Mouse (Mus musculus): ENCODE measurements around the gene Tpst1. TPM values are rescaled to one million over a fixed set of nuclear protein-coding genes. Genes with fewer than 3 reads are reported as not detected.

Gene Tpst1
- polyA plus RNA-seq, 1 experiment: 9.4 TPM

DNA sequence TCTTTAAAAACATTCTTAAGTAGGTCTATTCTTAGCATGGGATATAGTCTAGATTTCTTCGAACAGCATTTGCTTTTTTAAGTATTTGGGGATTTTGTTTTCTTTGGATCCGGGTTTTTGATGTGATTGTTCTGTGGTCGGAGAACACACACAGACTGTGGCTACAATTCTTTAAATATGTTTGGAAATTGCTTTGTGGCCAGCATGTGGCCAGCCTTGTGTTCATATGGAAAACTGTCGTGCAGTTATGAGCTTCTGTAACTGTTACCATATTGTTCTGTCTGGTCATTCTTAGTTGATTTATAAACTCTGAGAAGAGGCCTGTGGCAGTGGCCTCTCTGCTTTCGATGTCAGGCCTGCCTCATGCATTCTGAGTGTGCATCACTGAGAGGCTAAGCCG, 44.8 kb downstream of the Tpst1 start:
- no peaks in the 10 kb centered on the region for H3K79me2 ChIP-seq (ENCODE audit: control insufficient read depth, insufficient read depth)
- no peak overlapping the region for H3K4me3 ChIP-seq
- no peak overlapping the region for H3K4me2 ChIP-seq (ENCODE audit: low read depth)
- H3K27me3 ChIP-seq (ENCODE audit: control insufficient read depth, insufficient read depth, insufficient read length): no peaks in the 10 kb centered on the region
- H3ac ChIP-seq (ENCODE audit: control insufficient read depth, insufficient read length): no peak overlapping the region
- no peak for TF ChIP-seq MYOD1 (IDR thresholded peaks at IDR 0.05; ENCODE audit: control insufficient read depth in 1 of 3, insufficient read length in 2 of 3, low read depth in 2 of 3)
- no peak for TF ChIP-seq POLR2AphosphoS2 (IDR thresholded peaks at IDR 0.05; ENCODE audit: insufficient read length, low read depth)
- TF ChIP-seq MYOG (IDR thresholded peaks at IDR 0.05; ENCODE audit: control insufficient read depth in 1 of 3, insufficient read depth in 1 of 3, insufficient read length in 2 of 3, low read depth in 2 of 3): no peak
- TF ChIP-seq POLR2A (IDR thresholded peaks at IDR 0.05; ENCODE audit: insufficient read length, low read depth): no peak
- no peak for TF ChIP-seq CEBPB (IDR thresholded peaks at IDR 0.05; ENCODE audit: insufficient read depth, poor library complexity, severe bottlenecking)
- TF ChIP-seq TCF12 (IDR thresholded peaks at IDR 0.05; ENCODE audit: insufficient read depth, poor library complexity, severe bottlenecking): no peak
- TF ChIP-seq E2F4 (IDR thresholded peaks at IDR 0.05; ENCODE audit: insufficient read depth): no peak
- TF ChIP-seq USF1 (IDR thresholded peaks at IDR 0.05; ENCODE audit: low read depth): no peak
- H3K36me3 ChIP-seq (ENCODE audit: control insufficient read depth, insufficient read depth): peaks cover 5% of the 10 kb centered on the region

DNA sequence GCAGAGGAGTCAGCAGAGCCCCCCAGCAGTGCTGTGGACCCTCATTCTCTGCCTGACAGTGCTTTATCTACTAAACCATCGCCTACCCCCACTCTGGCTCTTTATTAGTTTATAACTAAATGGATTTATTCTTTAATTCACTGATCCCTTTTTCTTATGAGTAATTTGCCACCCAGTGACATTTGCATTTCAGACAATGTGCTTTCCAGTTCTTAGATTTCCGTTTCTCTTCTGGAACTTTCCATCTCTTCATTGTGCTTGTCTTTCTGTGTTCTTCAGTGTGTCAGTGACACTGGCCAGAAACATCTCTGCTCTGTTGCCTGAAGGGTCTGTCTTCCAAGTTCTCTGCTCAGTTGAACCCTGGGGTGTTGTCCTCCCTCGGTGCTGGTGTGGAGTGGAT, 46.1 kb downstream of the Tpst1 start:
- no peak for TF ChIP-seq MAX (IDR thresholded peaks at IDR 0.05; ENCODE audit: low read depth)
- TF ChIP-seq TCF12 (IDR thresholded peaks at IDR 0.05; ENCODE audit: insufficient read depth, poor library complexity, severe bottlenecking): no peak
- no peak for TF ChIP-seq MYOD1 (IDR thresholded peaks at IDR 0.05; ENCODE audit: control insufficient read depth in 1 of 3, insufficient read length in 2 of 3, low read depth in 2 of 3)
- no peak for TF ChIP-seq MYOG (IDR thresholded peaks at IDR 0.05; ENCODE audit: control insufficient read depth in 1 of 3, insufficient read depth in 1 of 3, insufficient read length in 2 of 3, low read depth in 2 of 3)
- no peak for TF ChIP-seq E2F4 (IDR thresholded peaks at IDR 0.05; ENCODE audit: insufficient read depth)
- no peak for TF ChIP-seq POLR2A (IDR thresholded peaks at IDR 0.05; ENCODE audit: insufficient read length, low read depth)
- TF ChIP-seq USF1 (IDR thresholded peaks at IDR 0.05; ENCODE audit: low read depth): no peak
- TF ChIP-seq CEBPB (IDR thresholded peaks at IDR 0.05; ENCODE audit: insufficient read depth, poor library complexity, severe bottlenecking): no peak
- TF ChIP-seq POLR2AphosphoS2 (IDR thresholded peaks at IDR 0.05; ENCODE audit: insufficient read length, low read depth): no peak
- TF ChIP-seq SRF (IDR thresholded peaks at IDR 0.05; ENCODE audit: control insufficient read depth, insufficient read length, low read depth): no peak
- no peak for TF ChIP-seq TCF3 (IDR thresholded peaks at IDR 0.05; ENCODE audit: insufficient read length, low read depth)
- no peak for TF ChIP-seq REST (IDR thresholded peaks at IDR 0.05; ENCODE audit: insufficient read depth, insufficient read length)
- H3K36me3 ChIP-seq (ENCODE audit: control insufficient read depth, insufficient read depth): peaks cover 5% of the 10 kb centered on the region

GRCm38 (mm10) chr5:130120070-130120736, 47.1 kb downstream of the Tpst1 start:
- TF ChIP-seq USF1 (IDR thresholded peaks at IDR 0.05; ENCODE audit: low read depth) (no peak), MYOG (IDR thresholded peaks at IDR 0.05; ENCODE audit: control insufficient read depth in 1 of 3, insufficient read depth in 1 of 3, insufficient read length in 2 of 3, low read depth in 2 of 3) (no peak), TCF12 (IDR thresholded peaks at IDR 0.05; ENCODE audit: insufficient read depth, poor library complexity, severe bottlenecking) (no peak), E2F4 (IDR thresholded peaks at IDR 0.05; ENCODE audit: insufficient read depth) (no peak), MYOD1 (IDR thresholded peaks at IDR 0.05; ENCODE audit: control insufficient read depth in 1 of 3, insufficient read length in 2 of 3, low read depth in 2 of 3) (no peak), SRF (IDR thresholded peaks at IDR 0.05; ENCODE audit: control insufficient read depth, insufficient read length, low read depth) (no peak), POLR2AphosphoS2 (IDR thresholded peaks at IDR 0.05; ENCODE audit: insufficient read length, low read depth) (no peak), POLR2A (IDR thresholded peaks at IDR 0.05; ENCODE audit: insufficient read length, low read depth) (no peak), CEBPB (IDR thresholded peaks at IDR 0.05; ENCODE audit: insufficient read depth, poor library complexity, severe bottlenecking) (no peak), MAX (IDR thresholded peaks at IDR 0.05; ENCODE audit: low read depth) (no peak), REST (IDR thresholded peaks at IDR 0.05; ENCODE audit: insufficient read depth, insufficient read length) (no peak)

More for the DNA sequence above, 46.1 kb downstream of the Tpst1 start:
- H3ac ChIP-seq (ENCODE audit: control insufficient read depth, insufficient read length): no peak overlapping the region
- no peaks in the 10 kb centered on the region for H3K79me2 ChIP-seq (ENCODE audit: control insufficient read depth, insufficient read depth)
- no peak overlapping the region for H3K4me2 ChIP-seq (ENCODE audit: low read depth)
- H3K4me3 ChIP-seq: no peak overlapping the region
- H3K27me3 ChIP-seq (ENCODE audit: control insufficient read depth, insufficient read depth, insufficient read length): no peaks in the 10 kb centered on the region

DNA sequence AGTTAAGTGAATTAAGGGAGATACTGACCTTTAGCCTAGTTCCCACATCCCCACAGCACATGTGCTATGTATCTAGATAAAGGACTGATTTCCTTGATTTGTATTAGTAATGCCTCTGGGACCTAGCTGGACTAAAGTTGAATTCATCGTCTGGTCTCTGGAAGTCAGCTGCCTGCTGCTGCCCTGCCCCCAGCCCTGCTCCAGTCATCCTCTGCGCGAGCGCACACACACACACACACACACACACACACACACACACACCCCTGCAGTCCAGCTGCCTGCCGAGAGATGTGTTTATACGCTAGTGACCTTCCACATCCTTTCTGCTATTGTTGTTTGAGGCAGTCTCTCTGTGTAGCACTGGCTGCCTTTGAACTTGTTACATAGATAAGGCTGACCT, 47.8 kb downstream of the Tpst1 start:
- Histone ChIP-seq H3K4me3 (no peak overlapping the region), H3K27me3 (ENCODE audit: control insufficient read depth, insufficient read depth, insufficient read length) (no peaks in the 10 kb centered on the region), H3K4me2 (ENCODE audit: low read depth) (no peak overlapping the region), H3ac (ENCODE audit: control insufficient read depth, insufficient read length) (no peak overlapping the region), H3K36me3 (ENCODE audit: control insufficient read depth, insufficient read depth) (no peaks in the 10 kb centered on the region), H3K79me2 (ENCODE audit: control insufficient read depth, insufficient read depth) (no peaks in the 10 kb centered on the region)
- no peak for TF ChIP-seq TCF3 (IDR thresholded peaks at IDR 0.05; ENCODE audit: insufficient read length, low read depth)
- no peak for TF ChIP-seq USF1 (IDR thresholded peaks at IDR 0.05; ENCODE audit: low read depth)
- no peak for TF ChIP-seq SRF (IDR thresholded peaks at IDR 0.05; ENCODE audit: control insufficient read depth, insufficient read length, low read depth)
- TF ChIP-seq POLR2A (IDR thresholded peaks at IDR 0.05; ENCODE audit: insufficient read length, low read depth): no peak
- TF ChIP-seq POLR2AphosphoS2 (IDR thresholded peaks at IDR 0.05; ENCODE audit: insufficient read length, low read depth): no peak
- TF ChIP-seq CEBPB (IDR thresholded peaks at IDR 0.05; ENCODE audit: insufficient read depth, poor library complexity, severe bottlenecking): no peak
- no peak for TF ChIP-seq MYOG (IDR thresholded peaks at IDR 0.05; ENCODE audit: control insufficient read depth in 1 of 3, insufficient read depth in 1 of 3, insufficient read length in 2 of 3, low read depth in 2 of 3)
- no peak for TF ChIP-seq MYOD1 (IDR thresholded peaks at IDR 0.05; ENCODE audit: control insufficient read depth in 1 of 3, insufficient read length in 2 of 3, low read depth in 2 of 3)
- TF ChIP-seq MAX (IDR thresholded peaks at IDR 0.05; ENCODE audit: low read depth): no peak
- no peak for TF ChIP-seq TCF12 (IDR thresholded peaks at IDR 0.05; ENCODE audit: insufficient read depth, poor library complexity, severe bottlenecking)

More at GRCm38 (mm10) chr5:130120070-130120736, 47.1 kb downstream of the Tpst1 start:
- Histone ChIP-seq H3K4me2 (ENCODE audit: low read depth) (no peak overlapping the region), H3K27me3 (ENCODE audit: control insufficient read depth, insufficient read depth, insufficient read length) (no peaks in the 10 kb centered on the region), H3ac (ENCODE audit: control insufficient read depth, insufficient read length) (no peak overlapping the region), H3K36me3 (ENCODE audit: control insufficient read depth, insufficient read depth) (no peaks in the 10 kb centered on the region), H3K79me2 (ENCODE audit: control insufficient read depth, insufficient read depth) (no peaks in the 10 kb centered on the region), H3K4me3 (no peak overlapping the region)
